Mouse (Mus musculus) forelimb bud, embryonic 11.5 days (tissue): ENCODE measurements around the gene Sez6l.
A peak's percentile ranks its signal among the peaks of the same experiment; 100 is the strongest.

Experiments
- DNase-seq: peaks from one replicate; pipeline ENCODE4 v3.0.0-alpha.2; 2012; ENCODE audit warnings: low read depth, low spot score

Gene Sez6l

DNA sequence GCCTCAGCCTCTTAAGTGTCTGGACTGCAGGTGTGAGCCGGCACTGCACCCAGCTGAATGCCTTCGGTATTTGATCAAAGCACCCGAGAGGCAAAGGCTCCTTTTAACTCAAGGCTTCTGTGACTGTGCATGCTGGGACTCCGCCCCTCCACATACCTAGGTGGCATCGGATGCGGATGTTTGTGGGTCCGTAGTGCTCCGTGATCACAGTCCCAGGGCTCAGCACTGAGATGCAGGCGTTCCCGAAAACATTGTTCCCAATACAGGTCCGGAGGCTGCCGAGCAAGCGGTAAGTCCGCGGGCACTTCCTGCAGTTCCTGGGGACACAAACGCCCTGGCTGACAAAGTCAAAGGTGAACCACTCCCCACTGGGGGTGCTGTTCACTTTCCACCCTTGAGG, 186.0 kb downstream of the Sez6l start:
- DNase-seq: no peak

DNA sequence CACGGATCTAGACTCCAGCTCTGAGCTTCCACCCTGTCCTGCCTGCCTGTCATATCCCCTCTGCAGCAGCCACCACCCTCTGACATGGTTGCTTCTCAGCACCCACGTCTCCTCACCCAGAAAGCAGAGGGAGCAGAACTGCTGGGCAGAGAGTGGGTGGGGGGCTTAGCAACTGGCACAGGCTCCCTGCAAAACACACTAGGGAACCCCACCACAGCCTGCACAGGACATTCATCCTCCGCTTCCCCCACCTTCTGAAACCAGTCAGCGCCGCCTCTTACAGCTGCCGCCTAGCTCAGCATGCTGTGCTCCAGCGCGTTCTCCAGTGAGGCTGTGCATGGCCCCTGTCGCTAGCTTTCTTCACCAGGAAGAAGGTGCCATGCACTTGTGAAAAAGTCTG, 187.6 kb downstream of the Sez6l start:
- no peak for DNase-seq

DNA sequence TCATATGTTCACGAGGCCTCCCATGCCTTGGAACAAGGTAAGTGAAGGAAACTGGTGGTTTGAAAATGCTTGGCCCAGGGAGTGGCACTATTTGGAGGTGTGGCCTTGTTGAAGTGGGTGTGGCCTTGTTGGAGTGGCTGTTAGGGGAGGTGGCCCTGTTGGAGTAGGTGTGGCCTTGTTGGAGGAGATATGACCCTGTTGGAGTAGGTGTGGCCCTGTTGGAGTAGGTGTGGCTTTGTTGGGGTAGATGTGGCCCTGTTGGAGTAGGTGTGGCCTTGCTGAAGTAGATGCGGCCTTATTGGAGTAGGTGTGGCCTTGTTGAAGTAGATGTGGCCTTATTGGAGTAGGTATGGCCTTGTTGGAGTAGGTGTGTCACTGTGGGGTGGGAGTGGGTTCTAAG, 191.0 kb downstream of the Sez6l start:
- no peak for DNase-seq

DNA sequence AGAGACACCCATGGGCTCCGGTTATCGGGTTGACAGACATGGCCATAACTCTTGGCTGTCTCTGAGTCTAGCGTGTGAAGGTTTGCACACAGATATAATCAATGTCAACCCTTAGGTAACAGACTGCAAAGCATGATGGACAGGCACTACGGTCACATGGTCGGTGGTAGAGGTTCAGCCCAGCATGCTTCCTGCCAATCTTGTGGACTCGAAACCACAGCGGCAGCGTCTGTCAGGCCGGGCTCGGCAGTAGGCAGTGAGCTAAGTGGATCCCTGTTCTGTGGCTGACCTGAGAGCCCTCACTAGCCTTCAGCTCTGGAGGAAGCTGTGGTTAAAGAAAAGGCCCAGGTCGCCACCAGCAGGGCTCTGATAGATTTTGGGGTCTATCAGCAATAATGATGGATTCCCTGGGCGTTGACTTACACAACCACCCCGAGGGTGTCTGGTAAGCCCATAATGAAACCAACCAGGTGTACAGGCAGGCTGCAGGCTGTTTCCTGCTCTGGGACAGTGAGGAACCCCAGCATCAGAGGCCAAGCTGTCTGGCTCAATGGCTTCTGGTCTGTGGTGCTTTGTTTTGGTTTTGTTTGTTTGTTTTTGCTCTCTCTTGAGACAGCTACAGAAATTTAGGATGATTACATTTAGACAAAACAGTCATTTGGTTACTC, 192.0 kb downstream of the Sez6l start:
- DNase-seq: no peak

DNA sequence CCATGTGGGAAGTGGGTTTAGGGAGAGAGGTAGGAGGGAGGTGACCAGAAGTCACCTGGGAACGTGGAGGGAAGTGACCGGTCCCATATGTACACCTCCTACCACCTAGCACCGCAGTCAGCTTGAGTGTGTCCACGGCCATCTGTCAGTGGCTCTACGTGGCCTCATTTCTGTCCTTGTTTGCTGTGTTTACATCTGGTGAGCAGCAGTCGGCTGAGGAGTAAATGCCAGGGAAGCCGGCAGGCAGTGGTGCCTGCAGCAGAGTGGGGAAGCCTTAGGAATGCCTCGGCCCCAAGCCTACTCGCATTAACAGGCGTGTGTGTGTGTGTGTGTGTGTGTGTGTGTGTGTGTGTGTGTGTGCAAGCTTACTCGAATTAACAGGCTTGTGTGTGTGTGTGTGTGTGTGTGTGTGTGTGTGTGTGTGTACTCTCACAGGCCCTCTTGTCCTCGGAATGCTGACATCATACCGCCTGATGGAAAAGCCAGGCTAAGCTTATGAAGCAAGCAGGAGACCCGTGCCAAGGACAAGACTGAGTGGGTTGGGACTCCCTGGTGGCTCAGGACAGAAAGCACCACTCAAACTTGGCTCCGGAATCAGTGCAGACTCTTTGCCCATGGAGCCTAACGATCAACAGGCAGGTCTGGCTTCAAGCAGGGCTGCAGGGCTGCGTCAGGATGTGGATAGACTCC, 194.2 kb downstream of the Sez6l start:
- peak; percentile 38 for DNase-seq

DNA sequence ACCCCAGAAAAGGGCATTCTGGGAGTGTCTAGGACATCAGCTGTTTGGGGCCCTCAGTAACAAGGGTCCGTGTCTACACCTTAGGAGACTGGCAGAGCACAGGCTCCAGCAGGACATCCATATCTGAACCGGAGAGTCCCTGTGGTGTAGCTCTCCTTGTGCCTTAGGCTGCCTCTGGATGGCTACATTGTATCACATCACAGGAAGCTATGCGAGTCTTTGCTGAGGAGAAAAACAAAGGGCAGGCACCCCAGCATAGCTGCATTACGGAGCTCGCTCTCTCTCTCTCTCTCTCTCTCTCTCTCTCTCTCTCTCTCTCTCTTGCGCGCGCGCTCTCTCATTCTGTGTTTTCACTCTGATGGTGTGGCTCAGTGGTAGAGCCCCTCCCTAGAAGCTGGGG, 194.9 kb downstream of the Sez6l start:
- no peak for DNase-seq

DNA sequence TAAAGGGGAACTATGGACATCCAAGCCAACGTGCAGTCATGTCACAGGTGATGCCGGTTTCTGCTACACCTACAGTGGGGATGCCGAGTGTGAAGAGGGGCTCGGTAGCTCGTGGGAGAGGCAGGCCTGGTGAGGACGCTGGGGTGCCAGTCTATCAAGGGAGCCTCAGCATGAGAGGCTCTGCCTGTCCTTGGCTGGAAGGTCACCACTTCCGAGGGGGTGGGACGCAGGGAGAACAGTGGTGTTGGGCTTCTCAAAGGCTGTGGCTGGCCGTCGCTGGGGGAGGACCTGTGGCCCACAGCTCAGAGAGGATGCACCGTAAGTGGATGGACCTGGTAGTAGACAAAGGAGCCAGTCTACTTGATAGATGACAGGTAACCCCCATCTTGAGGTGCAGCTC, 195.8 kb downstream of the Sez6l start:
- no peak for DNase-seq

DNA sequence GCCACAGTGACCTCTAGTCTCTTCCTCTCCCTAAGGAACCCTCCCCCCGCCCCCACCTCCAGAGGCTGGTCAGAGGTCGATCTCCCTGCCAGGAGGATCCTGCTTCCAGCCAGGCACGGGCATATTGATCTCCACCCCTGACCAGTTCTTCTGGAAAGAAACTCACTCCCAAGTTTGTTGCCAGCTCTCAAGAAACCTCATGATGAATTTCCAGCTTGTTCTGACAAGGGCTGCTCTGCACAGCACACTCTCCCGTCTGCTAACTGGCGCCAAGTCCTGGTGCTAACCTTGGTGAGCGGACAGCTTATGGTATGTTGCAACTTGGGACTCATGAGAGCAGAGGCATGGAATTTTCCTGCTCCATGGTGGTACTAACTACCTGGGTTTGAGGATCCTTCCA, 198.3 kb downstream of the Sez6l start:
- no peak for DNase-seq

DNA sequence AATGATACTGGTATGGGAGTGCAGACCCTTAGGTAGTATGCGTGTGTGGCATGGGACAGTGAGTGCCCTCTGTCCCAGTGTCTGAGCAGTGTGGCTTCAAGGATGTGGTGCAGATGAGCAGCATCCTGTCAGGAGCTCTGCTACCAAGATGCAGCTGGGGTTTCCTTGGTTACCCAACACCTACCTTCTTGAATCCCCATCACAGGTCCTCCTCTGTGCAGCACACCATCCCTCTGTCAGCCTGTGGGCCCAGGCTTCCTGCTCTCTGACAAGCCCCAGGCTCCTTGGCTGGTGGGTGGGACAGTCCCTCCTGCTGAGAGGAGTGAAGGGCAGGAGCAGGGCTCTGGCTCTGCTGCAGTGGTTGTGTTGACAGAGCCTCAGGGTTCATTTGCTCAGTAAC, 199.6 kb downstream of the Sez6l start:
- DNase-seq: no peak

DNA sequence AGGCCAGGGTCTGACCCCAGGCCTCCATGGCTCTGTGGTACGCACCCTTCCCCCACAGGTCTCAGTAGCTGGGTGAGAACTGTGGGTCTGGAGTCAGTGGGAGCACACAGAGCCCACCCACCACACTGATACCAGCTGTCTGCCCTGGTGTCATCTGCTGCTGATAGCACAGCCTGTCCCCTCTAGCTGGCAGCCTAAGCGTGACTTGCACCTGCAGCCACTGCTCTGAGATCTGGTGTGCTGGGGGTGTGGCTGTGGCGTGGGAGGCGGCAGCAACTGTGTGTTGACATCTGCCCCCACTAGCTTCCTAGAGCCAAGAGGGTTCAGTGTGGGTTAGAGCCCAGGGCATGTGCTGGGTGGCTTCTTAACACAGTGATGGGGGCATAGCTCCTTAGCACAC, 200.9 kb downstream of the Sez6l start:
- DNase-seq: no peak

DNA sequence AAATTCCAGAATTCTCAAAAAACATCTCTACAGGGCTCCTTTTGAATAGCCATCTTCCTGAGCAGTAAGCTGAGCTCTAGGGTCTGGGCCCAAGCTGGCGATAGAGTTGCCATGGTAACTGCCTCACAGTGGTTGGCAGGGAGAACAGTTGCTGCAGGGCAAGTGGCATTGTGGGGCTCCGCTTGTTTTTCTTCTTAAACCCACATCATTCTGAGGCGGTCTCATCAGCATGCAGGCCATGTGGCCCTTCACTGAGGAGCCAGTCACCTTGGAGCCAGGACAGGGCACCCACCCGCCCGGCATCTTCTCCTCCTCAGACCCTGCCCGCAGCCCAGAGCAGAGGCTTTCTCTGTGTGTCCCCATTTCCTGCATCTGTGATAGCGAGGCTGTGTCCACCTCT, 205.1 kb downstream of the Sez6l start:
- DNase-seq: no peak

DNA sequence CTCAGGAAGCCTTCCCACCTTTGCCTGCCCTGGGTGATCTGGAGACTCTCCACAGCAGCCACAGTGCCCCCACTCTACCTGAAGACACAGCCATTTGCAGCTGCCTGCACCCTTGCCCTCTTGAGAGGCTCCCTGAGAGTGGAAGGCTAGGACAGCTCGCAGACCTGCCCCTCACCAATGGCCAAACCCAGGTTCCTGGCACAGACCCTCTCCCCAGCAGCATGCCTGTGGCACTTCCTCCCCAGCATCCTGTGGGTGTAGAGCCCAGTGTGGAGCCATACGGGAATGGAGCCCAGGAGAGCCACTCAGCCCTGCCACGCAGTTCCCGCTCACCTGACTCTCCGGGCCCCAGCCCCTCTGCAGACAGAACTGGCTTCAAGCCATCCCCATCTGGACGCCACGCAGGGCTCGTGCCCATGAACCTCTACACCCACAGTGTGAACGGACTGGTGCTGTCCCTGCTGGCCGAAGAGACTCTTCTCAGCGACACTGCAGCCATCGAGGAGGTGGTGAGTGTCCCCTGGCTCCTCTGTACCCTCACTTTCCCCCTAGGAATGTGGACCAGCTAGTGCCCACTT, 206.7 kb downstream of the Sez6l start:
- no peak for DNase-seq

DNA sequence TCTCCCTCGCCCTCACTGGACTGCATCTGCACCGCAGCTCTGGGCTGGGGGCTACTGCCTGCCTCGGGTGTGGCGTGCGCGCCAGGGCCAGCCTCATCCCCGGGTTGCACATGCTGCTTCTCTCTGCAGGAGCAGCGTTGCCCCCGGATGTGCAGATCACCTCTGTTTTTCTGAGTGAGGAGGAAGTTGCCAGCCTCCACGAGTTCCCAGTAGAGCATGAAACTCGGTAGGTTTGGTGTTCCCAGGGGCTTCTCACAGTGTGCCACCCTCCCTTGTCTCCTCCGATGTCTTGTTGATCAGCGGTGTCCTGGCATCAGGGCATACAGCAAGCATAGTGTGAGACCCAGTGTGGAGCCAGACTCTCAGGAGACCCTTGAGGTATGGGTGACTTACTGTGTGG, 207.7 kb downstream of the Sez6l start:
- no peak for DNase-seq
